Mouse (Mus musculus): ENCODE data around the gene Sh3pxd2a.

Gene Sh3pxd2a

DNA sequence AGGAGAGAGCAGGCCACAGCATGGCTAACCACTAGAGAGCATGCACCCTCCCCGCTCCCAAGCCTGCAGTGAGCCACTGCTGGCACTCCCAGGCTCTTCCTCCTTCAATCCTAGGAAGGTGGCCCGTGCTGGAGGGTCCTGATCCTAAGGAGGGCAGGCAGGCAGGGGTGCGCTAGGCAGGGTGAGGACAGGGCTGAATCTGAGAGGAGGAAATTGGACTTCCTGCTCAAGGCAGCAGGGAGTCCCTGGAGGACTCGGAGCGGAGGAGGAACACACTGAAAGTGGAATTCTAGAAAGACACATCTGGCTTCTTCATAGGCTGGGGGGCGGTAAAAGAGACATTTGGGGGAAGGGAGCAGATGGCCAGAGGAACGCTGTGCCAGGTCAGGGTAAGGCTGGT is 55.5 kb downstream of the Sh3pxd2a start:
- WGBS = 65% methylated on average over 7 of the region's 7 CpGs

- 97% methylated on average over 6 of the region's 6 CpGs for WGBS
Observed at GRCm38 (mm10) chr19:47407332-47407731, 56.9 kb downstream of the Sh3pxd2a start.

DNA sequence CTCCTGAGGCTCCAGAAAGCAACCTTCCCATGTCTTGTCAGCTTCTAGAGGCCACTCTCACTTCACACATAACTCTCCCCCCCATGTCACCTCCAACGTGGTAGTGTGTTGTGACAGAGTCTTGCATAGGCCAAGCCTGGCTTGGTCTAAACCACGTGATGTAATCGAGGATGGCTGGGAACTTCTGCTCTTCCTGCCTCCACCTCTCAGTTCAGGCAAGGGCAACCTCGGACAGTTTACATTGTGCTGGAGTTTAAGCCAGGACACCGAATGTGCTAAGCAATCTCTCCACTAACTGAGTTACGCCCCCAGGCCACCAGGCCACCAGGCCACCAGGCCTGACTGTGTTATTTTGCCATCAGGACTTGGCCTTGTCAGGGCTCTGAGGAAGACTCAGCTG is 57.7 kb downstream of the Sh3pxd2a start:
- 77% methylated on average over 6 of the region's 6 CpGs for whole genome bisulfite sequencing

DNA sequence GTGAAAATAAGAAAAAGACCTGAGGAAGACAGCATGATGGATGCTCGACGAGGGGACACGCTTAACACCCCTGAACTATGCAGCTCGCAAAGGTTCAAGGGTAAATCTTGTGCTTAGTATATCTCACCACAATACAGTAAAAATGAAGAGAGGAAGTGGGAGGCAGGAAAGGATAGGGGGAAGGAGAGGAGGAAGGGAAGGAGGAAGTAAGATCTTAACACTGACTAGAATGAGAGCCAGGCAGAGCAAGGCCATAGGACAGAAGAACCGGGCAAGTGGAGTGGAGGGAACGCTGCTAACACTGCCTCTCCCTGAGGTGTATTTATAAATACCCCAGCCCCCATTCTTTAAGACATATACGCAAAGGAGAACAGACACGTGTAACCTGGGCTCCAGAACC is 58.7 kb downstream of the Sh3pxd2a start:
- WGBS = 90% methylated on average over 8 of the region's 8 CpGs

DNA sequence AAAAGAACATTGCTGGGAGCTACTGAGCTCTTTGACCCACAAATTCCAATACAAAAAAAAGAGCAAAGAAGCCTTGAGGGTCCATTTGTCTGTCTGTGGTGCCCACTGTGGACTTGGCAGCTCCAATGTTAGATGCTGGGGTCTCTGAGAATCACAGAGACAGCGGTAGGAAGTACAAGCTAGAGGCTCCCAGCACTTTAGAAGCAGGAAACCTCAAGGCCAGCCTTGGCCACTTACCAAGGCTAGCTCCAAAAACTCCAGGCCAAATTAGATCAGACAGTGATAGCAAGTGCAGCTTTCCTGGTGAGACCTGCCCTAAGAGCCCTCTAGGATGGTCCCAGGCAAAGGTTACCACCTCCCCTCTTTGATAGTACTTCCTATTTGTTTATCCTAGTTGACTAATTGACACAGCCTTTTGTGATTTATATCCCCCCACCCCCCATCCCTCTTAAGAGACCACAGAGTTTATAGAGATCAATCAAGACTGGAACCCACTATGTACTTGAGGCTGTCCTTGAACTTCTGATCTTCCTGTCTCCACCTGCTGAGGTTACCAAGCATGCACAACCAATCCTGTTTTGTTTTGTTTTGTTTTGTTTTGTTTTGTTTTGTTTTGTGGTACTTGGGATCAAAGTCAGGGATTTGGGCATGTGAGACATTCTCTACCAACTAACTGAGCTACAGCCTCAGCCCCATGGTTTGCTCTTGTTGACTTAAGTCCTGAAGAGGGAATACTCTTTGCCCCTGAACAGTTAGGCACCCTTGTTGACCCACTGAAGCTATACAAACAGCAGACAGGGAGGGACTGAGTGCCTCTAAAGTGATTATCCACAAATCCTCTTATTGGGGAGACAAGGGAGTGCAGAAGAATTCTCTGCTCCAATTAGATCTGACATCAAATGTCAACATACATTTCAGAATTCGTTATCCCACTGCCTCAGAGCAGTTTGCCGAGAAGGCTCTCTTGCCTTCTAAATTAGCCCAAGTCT is 60.5 kb downstream of the Sh3pxd2a start:
- WGBS = 91% methylated on average over 3 of the region's 3 CpGs

DNA sequence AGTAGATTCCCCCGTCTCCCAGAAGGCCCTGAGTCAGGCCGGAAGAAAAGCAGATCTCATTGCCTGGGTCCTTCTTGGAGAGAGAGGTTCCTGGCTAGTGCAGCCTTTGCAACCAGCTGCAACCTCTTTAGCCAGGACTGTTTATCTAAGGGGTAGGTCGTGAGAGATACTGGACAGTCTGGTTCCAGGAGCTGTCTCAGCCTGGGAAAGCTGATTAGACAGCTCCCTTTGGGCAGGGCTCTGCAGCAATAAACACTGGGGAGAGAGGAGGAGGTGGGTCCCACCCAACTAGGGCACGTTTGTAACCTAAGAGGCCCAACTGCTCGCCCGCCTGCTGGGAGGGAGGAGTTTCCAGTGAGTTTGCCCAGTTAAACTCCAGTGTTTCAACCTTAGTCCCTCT is 61.2 kb downstream of the Sh3pxd2a start:
- 78% methylated on average over 6 of the region's 6 CpGs for WGBS

DNA sequence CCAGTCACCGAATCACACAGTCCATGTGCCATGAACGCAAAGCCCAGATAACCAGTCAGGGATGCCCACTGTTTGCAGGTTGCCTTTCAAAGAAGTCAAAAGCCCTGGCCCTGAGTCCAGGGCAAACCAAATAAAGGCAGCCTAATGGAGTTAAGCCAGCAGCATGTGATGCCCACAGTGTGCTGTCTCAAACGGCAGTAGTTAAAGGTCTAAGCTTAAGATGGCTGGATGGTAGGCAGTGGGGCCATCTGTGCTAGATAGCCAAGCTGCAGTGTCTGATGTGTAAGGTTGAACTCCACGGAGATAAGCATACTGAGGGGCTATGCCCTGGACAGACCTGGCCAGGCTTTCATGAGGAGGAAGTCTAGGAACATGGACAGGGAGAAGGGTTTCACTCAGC is 61.7 kb downstream of the Sh3pxd2a start:
- 90% methylated on average over 4 of the region's 4 CpGs for WGBS

DNA sequence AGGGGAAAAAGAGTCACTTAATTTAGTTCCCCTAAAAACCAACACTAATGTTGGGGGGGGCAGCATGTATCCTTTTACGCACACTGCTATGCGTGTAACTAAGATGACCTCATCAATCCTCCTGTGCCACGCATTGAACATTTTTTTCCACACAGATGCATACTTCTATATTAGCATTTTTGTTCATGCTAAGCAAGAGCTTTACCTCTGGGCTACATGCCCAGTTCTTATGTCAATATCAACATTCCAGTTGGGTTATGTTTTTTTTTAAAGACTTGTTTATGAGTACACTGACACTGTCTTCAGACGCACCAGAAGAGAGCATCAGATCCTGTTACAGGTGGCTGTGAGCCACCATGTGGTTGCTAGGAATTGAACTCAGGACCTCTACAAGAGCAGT is 64.5 kb downstream of the Sh3pxd2a start:
- 84% methylated on average over 4 of the region's 4 CpGs for WGBS

GRCm38 (mm10) chr19:47399029-47399428 is 65.2 kb downstream of the Sh3pxd2a start:
- WGBS = 97% methylated on average over 11 of the region's 11 CpGs

GRCm38 (mm10) chr19:47397882-47398671 is 66.1 kb downstream of the Sh3pxd2a start:
- 70% methylated on average over 18 of the region's 18 CpGs for WGBS

GRCm38 (mm10) chr19:47395338-47395737 is 68.9 kb downstream of the Sh3pxd2a start:
- WGBS = 88% methylated on average over 4 of the region's 4 CpGs

GRCm38 (mm10) chr19:47394781-47395180 is 69.4 kb downstream of the Sh3pxd2a start:
- 86% methylated on average over 1 of the region's 1 CpGs for WGBS

DNA sequence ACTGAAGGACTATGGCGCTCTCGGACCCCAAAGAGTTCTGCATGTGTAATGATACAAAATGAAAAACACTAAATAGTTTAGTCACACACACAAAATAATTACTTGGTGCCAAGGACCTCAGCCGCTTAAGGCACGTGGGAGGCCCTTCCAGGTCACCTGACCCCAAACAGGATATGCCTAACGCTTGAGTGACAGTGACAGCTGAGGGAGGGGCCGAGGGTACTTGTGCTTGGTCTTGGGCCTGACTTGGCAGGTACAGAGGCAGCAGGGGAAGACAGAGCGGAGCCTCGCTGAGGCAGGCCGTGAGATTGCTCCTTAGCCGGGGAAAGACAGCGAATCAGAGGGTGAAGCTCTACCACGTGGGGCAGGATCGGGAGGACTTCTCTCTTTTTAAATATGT is 73.3 kb downstream of the Sh3pxd2a start:
- WGBS = 92% methylated on average over 13 of the region's 13 CpGs

GRCm38 (mm10) chr19:47387887-47388286 is 76.3 kb downstream of the Sh3pxd2a start:
- WGBS = 81% methylated on average over 3 of the region's 3 CpGs

GRCm38 (mm10) chr19:47387395-47387794 is 76.8 kb downstream of the Sh3pxd2a start:
- 76% methylated on average over 6 of the region's 6 CpGs for WGBS

- 93% methylated on average over 10 of the region's 10 CpGs for WGBS
Observed at GRCm38 (mm10) chr19:47385971-47386370, 78.2 kb downstream of the Sh3pxd2a start.

- 95% methylated on average over 3 of the region's 3 CpGs for WGBS
Observed at GRCm38 (mm10) chr19:47384639-47385038, 79.6 kb downstream of the Sh3pxd2a start.

- WGBS = 94% methylated on average over 12 of the region's 12 CpGs
Observed at GRCm38 (mm10) chr19:47384036-47384435, 80.2 kb downstream of the Sh3pxd2a start.

GRCm38 (mm10) chr19:47382268-47382667 is 81.9 kb downstream of the Sh3pxd2a start:
- 70% methylated on average over 5 of the region's 5 CpGs for WGBS

DNA sequence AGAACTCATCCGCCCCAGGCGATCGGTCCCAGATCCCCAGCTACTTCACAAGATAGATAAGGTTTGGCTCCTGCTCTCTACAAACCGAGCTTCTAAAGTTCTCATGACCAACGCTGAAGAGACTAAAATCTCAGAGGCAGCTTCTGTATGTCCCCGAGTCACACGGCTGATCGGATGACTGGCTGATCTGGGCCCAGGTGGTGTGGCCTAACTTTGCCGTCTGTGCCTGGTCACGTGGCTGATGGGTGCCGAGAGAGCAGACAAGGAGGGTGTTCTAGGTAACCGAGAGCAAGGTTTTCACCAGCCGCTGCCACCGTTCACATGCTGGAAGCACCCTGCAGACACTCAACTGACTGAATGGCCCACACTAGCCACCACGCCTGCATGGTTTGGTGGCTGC is 83.2 kb downstream of the Sh3pxd2a start:
- 94% methylated on average over 15 of the region's 15 CpGs for WGBS

DNA sequence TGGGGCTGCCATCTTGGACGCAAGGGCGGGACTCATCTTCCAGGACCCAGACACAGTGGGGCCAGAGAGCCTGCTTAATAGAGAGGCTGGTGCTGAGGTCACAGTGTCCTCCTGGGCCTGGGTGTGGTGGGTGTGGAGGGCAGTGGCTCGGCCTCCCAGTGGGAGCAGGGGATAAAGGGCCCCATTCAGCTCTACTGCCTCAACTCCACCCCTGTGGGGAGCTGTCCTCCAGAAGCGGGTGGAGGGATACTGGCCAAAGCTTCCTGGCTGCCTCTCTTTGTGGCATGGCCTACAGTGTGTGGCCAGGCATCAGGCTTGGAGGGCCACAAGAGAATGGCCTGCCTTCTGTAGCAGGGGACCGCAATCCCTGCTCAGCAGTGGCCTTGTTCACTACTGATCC is 85.1 kb downstream of the Sh3pxd2a start:
- WGBS = 77% methylated on average over 5 of the region's 5 CpGs

DNA sequence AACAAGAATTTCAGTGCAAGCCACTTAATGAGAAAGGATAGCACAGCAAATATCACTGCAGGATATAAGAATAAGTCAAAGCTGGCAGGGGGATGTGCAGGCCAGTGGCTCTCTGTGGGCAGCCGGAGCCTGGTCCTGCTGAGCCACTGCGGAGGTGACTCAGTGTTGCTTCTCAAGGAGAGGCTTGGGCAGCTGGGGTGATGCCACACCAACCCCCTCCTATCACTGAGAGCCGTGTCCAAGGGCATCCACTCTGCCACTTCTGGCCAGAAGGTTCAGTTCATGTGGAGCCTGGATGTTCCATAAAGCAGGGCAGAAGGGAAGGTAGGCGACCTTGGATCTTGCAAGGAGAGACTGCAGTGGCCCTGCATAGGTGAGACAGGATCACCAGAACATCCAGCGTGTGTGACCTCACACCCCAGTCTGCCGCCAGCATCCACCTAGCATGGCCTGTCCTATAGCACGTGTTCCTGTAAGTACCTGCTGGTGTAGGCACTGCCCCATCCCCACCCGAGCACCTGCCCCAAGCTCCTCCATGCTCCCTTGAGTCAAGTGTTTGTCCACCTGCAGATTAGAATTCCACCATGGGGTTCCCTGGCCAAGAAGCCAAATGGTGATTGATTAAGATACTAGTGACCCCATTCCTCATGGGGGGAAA is 89.2 kb downstream of the Sh3pxd2a start:
- WGBS = 97% methylated on average over 8 of the region's 8 CpGs

Measured in cerebral cortex, adult 2 months (tissue).